ENCODE assay signal across 8 mouse cellular contexts in genomic region chr2:93457426-93458130, GRCm38 (mm10). TPM values are rescaled to one million over a fixed set of nuclear protein-coding genes. Genes with fewer than 3 reads are reported as not detected.
DNase-seq lines count a peak whose midpoint lies in the region; ATAC-seq lines count a peak whose summit lies in the region.
"Had no signal": no experiment of that assay in that cellular context is flagged by ENCODE, and none has a peak within 500 bp of the region (broad histone marks: within the 10 kb centered on the region; RNA-seq: fewer than 3 reads in every experiment).

No protein-coding gene starts in this region.

- H3K4me2 ChIP-seq in embryonic facial prominence, embryonic 15.5 days (replicated peaks), result no peak overlapping the region

- ATAC-seq in embryonic facial prominence, embryonic 15.5 days (ENCODE audit: insufficient number of reproducible peaks, low FRiP score, low TSS enrichment, low read depth), result no peak
- ATAC-seq in megakaryocyte, adult 5-6 weeks (ENCODE audit: poor library complexity, severe bottlenecking), result peak; percentile 33

- H3K27ac ChIP-seq in embryonic facial prominence, embryonic 15.5 days (replicated peaks), result 0 out of 2 replicates have a peak overlapping the region, but pooled peaks have one; percentile 1

- no peaks in the 10 kb centered on the region for H3K36me3 ChIP-seq in embryonic facial prominence, embryonic 15.5 days

- intact Hi-C loops in left cerebral cortex, postnatal 4 days (cut with DNase I), result no loop called here
- intact Hi-C loops in left cerebral cortex, postnatal 36 days (cut with DNase I), result no loop called here
- intact Hi-C loops in heart, postnatal 14 days (cut with DNase I), result no loop called here

- peaks cover 78% of the 10 kb centered on the region for H3K4me1 ChIP-seq in embryonic facial prominence, embryonic 15.5 days

- H3K4me3 ChIP-seq in embryonic facial prominence, embryonic 15.5 days (replicated peaks), result no peak overlapping the region

- DNase-seq in left cerebral cortex, postnatal 4 days, result peak; percentile 70
- DNase-seq in left cerebral cortex, postnatal 36 days (ENCODE audit: low spot score in 2 of 2), result no peak
- peak; percentile 56 to 77 for DNase-seq in heart, postnatal 14 days
- no peak for DNase-seq in spleen, postnatal 4 days (ENCODE audit: low spot score in 2 of 2)
- DNase-seq in MN1 (ENCODE audit: low spot score), result no peak
- DNase-seq: midbrain, embryonic 14.5 days had no signal

- no peaks in the 10 kb centered on the region for H3K9me3 ChIP-seq in embryonic facial prominence, embryonic 15.5 days (replicated peaks)

- no peak overlapping the region for H3K9ac ChIP-seq in embryonic facial prominence, embryonic 15.5 days

- WGBS in embryonic facial prominence, embryonic 15.5 days, result 70% methylated on average over 6 of the region's 6 CpGs

- no peaks in the 10 kb centered on the region for H3K27me3 ChIP-seq in embryonic facial prominence, embryonic 15.5 days

RNA-seq across cellular contexts. Expression of gene Cd82, which starts 5.4 kb away (rescaled TPM):
- total RNA-seq in left cerebral cortex, postnatal 4 days (2021), result 10 to 100 TPM; 15.4 to 17.4 TPM
- total RNA-seq in left cerebral cortex, postnatal 36 days (2021), result 10 to 100 TPM; 16.7 to 19.4 TPM
- polyA plus RNA-seq in embryonic facial prominence, embryonic 15.5 days (2015; fragmentation: Nextera tagmentation; extraction: Ambion mirVana), result 84.0 and 86.6 TPM in 2 replicates
- total RNA-seq in heart, postnatal 14 days (2021), result 10 to 100 TPM; 10.6 to 12.1 TPM
- total RNA-seq in megakaryocyte, adult 5-6 weeks (2015), result 28.0 and 30.1 TPM in 2 replicates
- 43.1 and 45.3 TPM in 2 replicates for total RNA-seq in megakaryocyte, adult 5-6 weeks (2017)

Comparison
In these comparisons a context has a peak if more than half of its experiments do, and no peak if none do; other contexts are left out.
1. DNase-seq: peak in left cerebral cortex, postnatal 4 days (single experiment) and heart, postnatal 14 days (2 of 2); none in left cerebral cortex, postnatal 36 days (0 of 2), spleen, postnatal 4 days (0 of 2) and MN1 (single experiment).